ENCODE assay signal across 28 mouse cellular contexts in the genomic region with DNA sequence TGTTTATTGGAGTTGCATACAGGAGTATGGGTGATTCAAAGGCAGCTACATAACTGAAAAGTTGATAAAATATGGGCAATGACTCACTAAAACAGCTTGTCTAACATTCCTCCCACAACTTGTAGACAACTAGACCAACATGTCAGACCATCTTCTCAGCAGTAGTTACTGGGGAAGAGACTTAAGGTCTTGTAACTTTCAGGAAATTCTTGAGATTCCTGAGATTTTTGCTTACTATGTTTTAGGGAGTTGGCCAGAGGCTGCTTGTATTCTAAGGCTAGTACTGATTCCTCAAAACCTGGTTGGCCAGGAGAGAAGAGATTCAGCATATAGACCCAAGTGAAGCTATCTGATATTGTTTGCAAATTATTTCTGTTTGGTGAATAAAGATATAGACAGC.
A peak's percentile ranks its signal among the peaks of the same experiment; 100 is the strongest.
DNase-seq lines count a peak whose midpoint lies in the region; ATAC-seq and TF ChIP-seq lines count a peak whose summit lies in the region.
"Had no signal": no experiment of that assay in that cellular context is flagged by ENCODE, and none has a peak within 500 bp of the region (broad histone marks: within the 10 kb centered on the region; RNA-seq: fewer than 3 reads in every experiment).

No protein-coding gene starts in this region.

- no peaks in the 10 kb centered on the region for H3K4me1 ChIP-seq in forebrain, embryonic 16.5 days (replicated peaks; ENCODE audit: control insufficient read depth, insufficient read depth, low read length)
- H3K4me1 ChIP-seq: heart, embryonic 12.5 days; heart, embryonic 15.5 days; hindbrain, embryonic 10.5 days; hindbrain, embryonic 13.5 days had no signal

- H3K27me3 ChIP-seq in Patski = no peaks in the 10 kb centered on the region
- H3K27me3 ChIP-seq in forebrain, embryonic 16.5 days (replicated peaks; ENCODE audit: control insufficient read depth, insufficient read depth, low read length) = no peaks in the 10 kb centered on the region
- H3K27me3 ChIP-seq: CH12.LX; heart, embryonic 12.5 days; heart, embryonic 15.5 days; hindbrain, embryonic 13.5 days had no signal

- peak; percentile 1 for DNase-seq in embryo, embryonic 9.5 days (ENCODE audit: extremely low spot score)
- DNase-seq in embryo, embryonic 10 days (ENCODE audit: low spot score) = no peak
- DNase-seq in 3T3-L1 (ENCODE audit: low read depth, low spot score) (peak; percentile 76), Patski (ENCODE audit: low read depth, low spot score) (no peak)
- DNase-seq in brain, adult 2 months (ENCODE audit: low read depth, low spot score) = peak; percentile 6
- DNase-seq in spleen, postnatal 14 days (ENCODE audit: low spot score in 2 of 2) = no peak
- no peak for DNase-seq in right cerebral cortex, postnatal 25 days
- DNase-seq: adrenal gland, adult 8-10 months; adrenal gland, postnatal 25 days; B cell, adult 2 months; cerebellum, adult 18-20 months; cerebellum, adult 9-11 months; cerebellum, postnatal 25 days; embryo, embryonic 11 days; gastrocnemius, postnatal 25 days; heart, adult 18-20 months; heart, postnatal 10 days; heart, postnatal 36 days had no signal

- no peak overlapping the region for H3K27ac ChIP-seq in forebrain, embryonic 16.5 days (ENCODE audit: low read length)
- H3K27ac ChIP-seq: heart, embryonic 15.5 days; hindbrain, embryonic 10.5 days; hindbrain, embryonic 13.5 days had no signal

- CTCF ChIA-PET in Patski (lab: Charles Lee) = no interaction called here

- POLR2A ChIA-PET in Patski (lab: Charles Lee) = no interaction called here

- H3K4me2 ChIP-seq in forebrain, embryonic 16.5 days (ENCODE audit: low read length) = no peak overlapping the region
- H3K4me2 ChIP-seq: heart, embryonic 12.5 days; heart, embryonic 15.5 days; hindbrain, embryonic 13.5 days had no signal

- in situ Hi-C loops in Patski (cut with MboI; ENCODE audit: low pct_unique_long_range_greater_than_20kb) = no loop called here

- TF ChIP-seq CTCF in Patski (IDR thresholded peaks at IDR 0.05) = no peak

- no peaks in the 10 kb centered on the region for H3K9me3 ChIP-seq in forebrain, embryonic 16.5 days (ENCODE audit: control insufficient read depth, low read length)
- H3K9me3 ChIP-seq: heart, embryonic 12.5 days; heart, embryonic 15.5 days; hindbrain, embryonic 10.5 days; hindbrain, embryonic 13.5 days had no signal

- H3K36me3 ChIP-seq in forebrain, embryonic 16.5 days (ENCODE audit: control insufficient read depth, insufficient read depth) = no peaks in the 10 kb centered on the region
- H3K36me3 ChIP-seq: heart, embryonic 12.5 days; heart, embryonic 15.5 days; hindbrain, embryonic 10.5 days; hindbrain, embryonic 13.5 days had no signal

- H3K9ac ChIP-seq in forebrain, embryonic 16.5 days (replicated peaks; ENCODE audit: low read depth, low read length) = no peak overlapping the region
- H3K9ac ChIP-seq: heart, embryonic 12.5 days; heart, embryonic 15.5 days; hindbrain, embryonic 13.5 days had no signal

- no peak overlapping the region for H3K4me3 ChIP-seq in forebrain, embryonic 16.5 days (replicated peaks; ENCODE audit: low read length)
- H3K4me3 ChIP-seq: heart, embryonic 12.5 days; heart, embryonic 15.5 days; hindbrain, embryonic 10.5 days; hindbrain, embryonic 13.5 days had no signal

- ATAC-seq in Patski = peak; percentile 21
- ATAC-seq in forebrain, embryonic 16.5 days = no peak
- ATAC-seq: activated CD4-positive, CD25-positive, alpha-beta regulatory T cell, adult 4 months; forebrain, embryonic 14.5 days; hindbrain, embryonic 16.5 days; intestine, postnatal 0 days had no signal

Comparison
In these comparisons a context has a peak if more than half of its experiments do, and no peak if none do; other contexts are left out.
1. DNase-seq: peak in embryo, embryonic 9.5 days (single experiment), 3T3-L1 (single experiment) and brain, adult 2 months (single experiment); none in embryo, embryonic 10 days (single experiment), Patski (single experiment), spleen, postnatal 14 days (0 of 2) and right cerebral cortex, postnatal 25 days (single experiment).